Mouse (Mus musculus): ENCODE results near the gene Kcnq1.

Gene Kcnq1

DNA sequence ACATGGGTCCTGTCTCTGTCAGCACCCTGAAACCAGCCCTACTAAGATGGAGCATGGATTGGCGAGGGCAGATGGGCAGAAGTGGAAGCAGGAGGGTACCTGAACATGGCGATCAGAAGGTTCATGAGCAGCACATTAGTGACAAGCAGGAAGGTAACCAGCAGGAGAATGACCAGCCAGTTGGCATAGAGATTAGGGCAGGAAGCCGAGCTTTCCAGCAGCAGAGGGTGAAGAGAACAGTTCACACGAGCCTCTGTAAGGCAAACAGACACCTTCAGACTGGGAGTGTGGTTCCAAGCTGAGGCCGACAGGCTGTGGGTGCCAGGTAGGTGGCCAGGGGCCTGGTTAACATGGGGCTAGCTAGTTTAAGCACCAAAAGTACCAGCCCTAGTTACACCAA is 30.8 kb upstream of the Kcnq1 start:
- no peaks in the 10 kb centered on the region for H3K9me3 ChIP-seq (ENCODE audit: low read length)
- no peak overlapping the region for H3K4me3 ChIP-seq (replicated peaks; ENCODE audit: low read length)
- no peak for TF ChIP-seq NANOG (IDR thresholded peaks at IDR 0.05; ENCODE audit: borderline replicate concordance, low read length)
- no peak for TF ChIP-seq POU5F1 (IDR thresholded peaks at IDR 0.05; ENCODE audit: borderline replicate concordance, low read length)
- TF ChIP-seq CTCF (conservative IDR thresholded peaks at IDR 0.05; ENCODE audit: low read length), result no peak
- H3K36me3 ChIP-seq (ENCODE audit: insufficient read depth, low read length), result peaks cover 17% of the 10 kb centered on the region
- H3K4me1 ChIP-seq (replicated peaks; ENCODE audit: low read depth, low read length), result peaks cover 11% of the 10 kb centered on the region
- peaks cover 27% of the 10 kb centered on the region; the same call in 1 of the 2 replicates for H3K27me3 ChIP-seq (ENCODE audit: insufficient read depth, low read length)

DNA sequence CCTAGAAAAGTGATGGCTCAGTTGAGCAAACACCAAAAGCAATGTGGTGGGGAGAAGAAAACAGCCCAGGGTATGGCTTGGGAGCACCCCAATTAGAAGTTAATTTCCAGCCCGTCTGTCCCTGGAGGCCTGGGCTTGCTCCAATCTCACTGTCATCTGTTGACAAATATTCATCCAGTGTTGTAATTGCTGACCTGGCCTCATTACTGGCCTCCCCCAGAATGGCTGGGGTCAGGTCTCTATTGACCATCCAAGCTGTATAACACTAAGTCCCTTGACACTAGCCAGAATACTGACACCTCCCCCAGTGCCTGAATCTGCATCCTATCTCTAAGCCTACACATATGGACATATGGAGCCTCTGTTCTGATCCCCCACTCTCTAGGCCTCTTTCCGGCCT is 28.8 kb upstream of the Kcnq1 start:
- TF ChIP-seq NANOG (IDR thresholded peaks at IDR 0.05; ENCODE audit: borderline replicate concordance, low read length) (no peak), CTCF (conservative IDR thresholded peaks at IDR 0.05; ENCODE audit: low read length) (no peak), POU5F1 (IDR thresholded peaks at IDR 0.05; ENCODE audit: borderline replicate concordance, low read length) (no peak)
- Histone ChIP-seq H3K4me1 (replicated peaks; ENCODE audit: low read depth, low read length) (no peaks in the 10 kb centered on the region), H3K9me3 (ENCODE audit: low read length) (no peaks in the 10 kb centered on the region), H3K27me3 (ENCODE audit: insufficient read depth, low read length) (peaks cover 34% of the 10 kb centered on the region; the same call in 1 of the 2 replicates), H3K4me3 (replicated peaks; ENCODE audit: low read length) (no peak overlapping the region), H3K36me3 (ENCODE audit: insufficient read depth, low read length) (no peaks in the 10 kb centered on the region)

DNA sequence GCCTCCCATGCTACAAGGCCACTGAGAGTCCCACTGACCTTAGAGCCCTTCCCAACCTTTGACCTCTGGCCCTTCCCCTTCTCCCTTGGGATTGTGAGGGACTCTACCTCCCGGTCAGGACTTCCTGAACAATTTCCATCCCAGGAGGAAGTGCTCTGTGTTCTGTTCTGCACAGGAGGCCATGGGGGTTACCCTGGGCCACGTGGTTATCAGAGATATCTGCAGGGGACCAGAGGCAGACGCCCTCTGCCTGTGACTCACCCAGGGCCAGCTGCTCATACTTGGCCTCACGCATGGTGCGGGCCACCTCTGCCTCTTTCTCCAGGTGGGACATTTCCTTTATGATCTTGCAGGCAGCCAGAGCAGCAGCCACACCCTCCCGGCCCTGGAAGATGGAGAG is 24.1 kb upstream of the Kcnq1 start:
- H3K27me3 ChIP-seq (ENCODE audit: insufficient read depth, low read length), result peaks cover 42% of the 10 kb centered on the region
- no peaks in the 10 kb centered on the region for H3K9me3 ChIP-seq (ENCODE audit: low read length)

DNA sequence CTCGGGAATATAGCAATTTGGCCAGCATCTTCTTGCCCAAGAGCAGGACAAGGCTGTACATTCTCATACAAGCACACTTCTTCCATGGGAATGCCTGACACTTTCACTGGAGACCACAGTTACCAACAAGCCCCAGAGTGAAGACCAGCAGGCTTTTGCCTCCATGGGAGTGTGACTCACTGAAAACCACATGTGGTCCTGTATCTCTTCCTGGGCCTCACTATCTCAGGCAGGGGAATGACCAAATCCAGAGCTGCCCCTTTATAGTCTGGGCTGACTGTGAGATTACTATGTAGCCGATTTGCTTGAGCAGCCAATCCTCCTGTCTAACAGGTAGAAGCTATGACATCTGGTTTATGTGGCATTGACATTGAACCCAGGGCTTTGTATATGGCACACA is 22.5 kb upstream of the Kcnq1 start:
- Histone ChIP-seq H3K4me1 (replicated peaks; ENCODE audit: low read depth, low read length) (peaks cover 9% of the 10 kb centered on the region), H3K27me3 (ENCODE audit: insufficient read depth, low read length) (peaks cover 51% of the 10 kb centered on the region), H3K9me3 (ENCODE audit: low read length) (no peaks in the 10 kb centered on the region), H3K36me3 (ENCODE audit: insufficient read depth, low read length) (no peaks in the 10 kb centered on the region), H3K4me3 (replicated peaks; ENCODE audit: low read length) (no peak overlapping the region)
- TF ChIP-seq CTCF (conservative IDR thresholded peaks at IDR 0.05; ENCODE audit: low read length), result no peak
- no peak for TF ChIP-seq POU5F1 (IDR thresholded peaks at IDR 0.05; ENCODE audit: borderline replicate concordance, low read length)
- TF ChIP-seq NANOG (IDR thresholded peaks at IDR 0.05; ENCODE audit: borderline replicate concordance, low read length), result no peak

More for the DNA sequence above, 24.1 kb upstream of the Kcnq1 start:
- Histone ChIP-seq H3K36me3 (ENCODE audit: insufficient read depth, low read length) (no peaks in the 10 kb centered on the region), H3K4me3 (replicated peaks; ENCODE audit: low read length) (no peak overlapping the region), H3K4me1 (replicated peaks; ENCODE audit: low read depth, low read length) (peaks cover 6% of the 10 kb centered on the region)
- TF ChIP-seq NANOG (IDR thresholded peaks at IDR 0.05; ENCODE audit: borderline replicate concordance, low read length) (no peak), CTCF (conservative IDR thresholded peaks at IDR 0.05; ENCODE audit: low read length) (no peak), POU5F1 (IDR thresholded peaks at IDR 0.05; ENCODE audit: borderline replicate concordance, low read length) (no peak)

DNA sequence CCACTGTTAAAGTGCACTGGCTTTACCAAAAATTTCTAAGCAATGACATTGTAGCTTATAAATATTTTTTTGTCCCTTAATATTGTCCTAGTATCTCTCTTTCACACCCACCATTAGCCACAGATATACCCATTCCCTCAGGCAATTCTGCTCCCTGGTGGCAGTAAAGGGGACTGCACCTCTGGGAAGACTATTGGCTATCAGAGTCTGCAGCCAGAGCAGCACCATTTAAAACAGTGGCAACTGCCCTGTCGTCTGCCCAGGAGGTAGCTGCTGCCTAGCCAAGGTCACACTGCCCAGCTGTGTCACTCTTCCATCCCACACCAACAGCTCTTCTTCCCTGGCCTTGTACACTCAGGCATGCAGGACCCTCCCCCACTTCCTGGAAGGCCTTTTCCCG is 19.8 kb upstream of the Kcnq1 start:
- Histone ChIP-seq H3K9me3 (ENCODE audit: low read length) (no peaks in the 10 kb centered on the region), H3K36me3 (ENCODE audit: insufficient read depth, low read length) (no peaks in the 10 kb centered on the region), H3K27me3 (ENCODE audit: insufficient read depth, low read length) (peaks cover 64% of the 10 kb centered on the region), H3K4me1 (replicated peaks; ENCODE audit: low read depth, low read length) (peaks cover 9% of the 10 kb centered on the region), H3K4me3 (replicated peaks; ENCODE audit: low read length) (no peak overlapping the region)
- TF ChIP-seq CTCF (conservative IDR thresholded peaks at IDR 0.05; ENCODE audit: low read length), result peak; percentile 97
- TF ChIP-seq NANOG (IDR thresholded peaks at IDR 0.05; ENCODE audit: borderline replicate concordance, low read length), result no peak

DNA sequence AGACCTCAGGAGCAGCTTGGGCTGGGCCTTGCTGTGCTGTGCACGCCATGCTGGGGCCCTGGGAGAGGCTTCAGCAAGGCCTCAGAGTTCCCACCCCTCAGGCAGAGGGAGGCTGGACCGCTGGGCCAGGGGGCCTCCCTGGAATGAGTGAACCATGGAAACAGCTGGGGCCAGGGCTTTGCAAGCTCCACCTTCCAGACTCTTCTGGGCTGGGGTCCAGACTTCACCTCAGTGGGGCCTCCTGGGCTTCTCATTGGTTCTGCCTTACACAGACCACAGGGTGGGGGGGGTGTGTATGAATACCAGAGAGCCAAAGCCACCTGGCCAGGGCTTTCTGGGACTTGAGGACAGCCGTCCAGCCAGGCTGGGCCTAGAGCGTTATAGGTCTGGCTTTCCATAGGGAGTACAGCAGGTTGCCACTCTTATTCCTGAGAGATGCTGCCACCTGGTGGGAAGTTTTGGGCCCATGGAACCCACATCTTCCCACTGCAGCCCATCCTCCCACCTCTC is 19.0 kb upstream of the Kcnq1 start:
- Histone ChIP-seq H3K9me3 (ENCODE audit: low read length) (no peaks in the 10 kb centered on the region), H3K36me3 (ENCODE audit: insufficient read depth, low read length) (no peaks in the 10 kb centered on the region), H3K4me3 (replicated peaks; ENCODE audit: low read length) (no peak overlapping the region), H3K27me3 (ENCODE audit: insufficient read depth, low read length) (peaks cover 67% of the 10 kb centered on the region), H3K4me1 (replicated peaks; ENCODE audit: low read depth, low read length) (peaks cover 9% of the 10 kb centered on the region)
- no peak for TF ChIP-seq POU5F1 (IDR thresholded peaks at IDR 0.05; ENCODE audit: borderline replicate concordance, low read length)
- TF ChIP-seq CTCF (conservative IDR thresholded peaks at IDR 0.05; ENCODE audit: low read length), result peak; percentile 49

DNA sequence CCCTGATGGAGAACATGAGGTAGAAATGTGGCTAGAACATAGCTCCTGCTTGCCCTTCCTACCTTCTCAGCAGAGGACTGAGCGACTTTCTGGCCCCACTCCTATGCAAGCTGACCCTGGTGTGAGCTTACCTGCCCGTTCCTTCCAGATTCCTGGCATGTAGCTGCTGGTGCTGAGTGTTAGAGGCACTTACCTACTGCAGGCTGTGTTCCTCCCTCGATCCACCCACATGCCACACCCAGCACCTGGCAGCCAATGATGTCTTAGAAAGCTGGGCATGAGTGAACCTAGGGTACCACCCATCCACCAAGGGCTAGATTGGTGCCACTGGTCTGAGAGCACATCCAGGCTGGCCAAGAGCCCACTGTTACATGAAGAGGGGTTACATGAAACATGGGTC is 12.3 kb upstream of the Kcnq1 start:
- peaks cover 86% of the 10 kb centered on the region for H3K27me3 ChIP-seq (ENCODE audit: insufficient read depth, low read length)
- no peak for TF ChIP-seq CTCF (conservative IDR thresholded peaks at IDR 0.05; ENCODE audit: low read length)
- no peak for TF ChIP-seq NANOG (IDR thresholded peaks at IDR 0.05; ENCODE audit: borderline replicate concordance, low read length)
- no peak for TF ChIP-seq POU5F1 (IDR thresholded peaks at IDR 0.05; ENCODE audit: borderline replicate concordance, low read length)
- no peaks in the 10 kb centered on the region for H3K36me3 ChIP-seq (ENCODE audit: insufficient read depth, low read length)
- H3K4me3 ChIP-seq (replicated peaks; ENCODE audit: low read length), result no peak overlapping the region
- no peaks in the 10 kb centered on the region; the same call in 1 of the 2 replicates for H3K4me1 ChIP-seq (replicated peaks; ENCODE audit: low read depth, low read length)
- H3K9me3 ChIP-seq (ENCODE audit: low read length), result no peaks in the 10 kb centered on the region

DNA sequence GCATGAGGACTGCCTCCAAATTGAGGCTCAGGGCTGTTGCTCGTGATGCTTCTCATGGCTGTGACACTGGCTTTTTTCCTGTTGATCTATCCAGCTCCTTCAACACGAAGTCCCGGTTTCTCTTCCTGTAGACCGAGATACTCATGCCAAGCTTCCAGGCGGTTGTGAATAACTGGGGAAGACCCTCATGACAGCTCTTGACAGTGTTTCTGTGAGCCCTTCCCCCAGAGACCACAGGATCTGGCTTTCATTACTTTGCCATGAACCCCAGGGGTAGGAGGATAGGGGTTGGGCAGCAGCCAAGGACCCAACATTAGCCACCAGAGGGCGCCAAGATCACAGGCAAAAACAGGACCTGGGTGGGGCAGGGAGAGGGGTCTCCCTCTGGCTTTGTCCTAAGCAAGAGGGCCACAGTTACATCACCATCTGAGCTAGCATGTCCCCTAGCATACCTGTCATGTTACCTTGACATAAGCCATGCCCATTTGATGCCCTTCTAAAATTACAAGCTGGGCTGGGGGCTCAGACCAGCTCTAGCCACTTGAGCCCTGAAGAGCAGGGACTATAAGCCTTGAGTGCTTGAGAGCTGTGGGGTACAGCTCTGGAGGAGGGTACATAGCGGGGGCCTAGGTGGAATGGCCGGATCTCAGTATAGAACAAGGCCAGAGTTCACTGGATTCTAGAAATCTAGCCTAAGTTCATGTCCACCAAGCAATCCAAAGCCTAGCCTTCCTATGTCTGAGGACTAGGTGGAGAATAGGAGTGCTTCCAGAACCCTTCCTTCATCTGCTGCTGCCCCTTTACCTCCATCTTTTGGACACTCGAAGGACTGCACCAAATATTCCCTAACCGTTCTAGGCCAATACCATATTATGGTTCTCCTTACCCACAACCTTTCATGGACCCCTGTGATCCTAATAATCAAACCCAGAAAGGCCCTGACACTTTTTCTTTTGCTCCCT is 11.3 kb upstream of the Kcnq1 start, which contains the start of gene Trpm5:
Gene Trpm5 (minus strand): TSS at position 51 of the 962 bp plus-strand sequence.
- Histone ChIP-seq H3K4me1 (replicated peaks; ENCODE audit: low read depth, low read length) (no peaks in the 10 kb centered on the region; the same call in 1 of the 2 replicates), H3K36me3 (ENCODE audit: insufficient read depth, low read length) (no peaks in the 10 kb centered on the region), H3K4me3 (replicated peaks; ENCODE audit: low read length) (no peak within 1 kb of the TSS), H3K27me3 (ENCODE audit: insufficient read depth, low read length) (peaks cover 86% of the 10 kb centered on the region), H3K9me3 (ENCODE audit: low read length) (no peaks in the 10 kb centered on the region)
- TF ChIP-seq NANOG (IDR thresholded peaks at IDR 0.05; ENCODE audit: borderline replicate concordance, low read length) (no peak), CTCF (conservative IDR thresholded peaks at IDR 0.05; ENCODE audit: low read length) (peak; percentile 86)
